Mouse (Mus musculus): ENCODE measurements around the gene Fry. TPM values are rescaled to one million over a fixed set of nuclear protein-coding genes. Genes with fewer than 3 reads are reported as not detected.
A peak's percentile ranks its signal among the peaks of the same experiment; 100 is the strongest.

Gene Fry
- polyA plus RNA-seq (2015; fragmentation: Nextera tagmentation; extraction: Ambion mirVana) = 3.6 and 5.3 TPM in 2 replicates

DNA sequence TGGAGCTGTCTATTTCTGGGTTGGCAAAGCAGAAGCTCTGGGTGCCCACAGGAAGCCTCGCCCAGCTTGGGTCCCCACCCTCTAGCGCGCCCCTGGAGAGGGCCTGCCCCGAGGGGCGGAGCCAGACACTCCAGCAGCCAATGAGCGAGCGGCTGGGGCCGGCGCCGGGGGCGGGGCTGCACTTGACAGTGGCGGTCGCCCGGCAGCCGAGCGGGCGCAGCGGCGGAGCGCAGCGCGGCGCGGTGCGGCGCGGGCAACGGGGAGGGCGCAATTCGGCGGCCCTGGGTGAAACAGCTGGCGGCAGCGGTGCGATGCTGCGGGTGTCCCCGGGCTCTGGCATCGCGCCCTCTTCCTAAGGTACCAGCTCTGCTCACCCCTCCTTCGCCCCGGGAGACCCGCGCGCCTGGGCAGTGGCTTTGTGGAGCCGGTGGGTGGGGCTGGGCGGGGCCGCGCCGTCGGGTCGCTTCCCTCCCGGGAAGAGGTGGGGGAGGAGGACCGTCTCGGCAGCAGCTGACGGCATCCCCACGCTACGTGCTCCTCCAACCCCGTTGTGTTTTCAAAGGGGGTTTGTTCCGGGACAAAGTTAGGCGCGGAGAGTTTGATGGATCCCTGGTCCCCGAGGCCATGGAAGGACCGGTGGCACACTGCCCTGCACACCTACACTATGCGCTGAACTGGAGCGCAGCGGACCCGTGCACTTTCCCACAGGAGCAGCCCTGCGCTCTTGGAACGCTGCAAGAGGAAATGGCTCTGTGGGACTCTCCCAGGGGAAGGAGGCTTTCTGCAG is at the start of gene Fry:
Fry (plus strand) TSS at position 191 of the 787 bp plus-strand sequence.
- peak; percentile 96 for DNase-seq (ENCODE audit: low spot score)

DNA sequence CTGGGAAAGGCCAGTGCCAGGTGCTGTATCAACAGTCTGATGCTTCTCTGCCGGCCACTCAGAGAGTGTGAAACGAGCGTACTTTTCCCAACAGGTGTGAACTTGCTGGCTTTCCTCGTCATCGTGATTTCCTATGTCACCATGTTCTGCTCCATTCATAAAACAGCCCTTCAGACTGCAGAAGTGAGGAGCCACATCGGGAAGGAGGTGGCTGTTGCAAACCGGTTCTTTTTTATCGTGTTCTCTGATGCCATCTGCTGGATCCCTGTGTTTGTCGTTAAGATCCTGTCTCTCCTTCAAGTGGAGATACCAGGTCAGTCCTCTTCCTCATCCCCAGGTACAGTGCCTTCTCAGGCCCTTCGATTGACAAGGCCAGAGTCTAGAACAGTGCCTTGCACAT is 48.4 kb upstream of the Fry start:
- DNase-seq (ENCODE audit: low spot score) = no peak

DNA sequence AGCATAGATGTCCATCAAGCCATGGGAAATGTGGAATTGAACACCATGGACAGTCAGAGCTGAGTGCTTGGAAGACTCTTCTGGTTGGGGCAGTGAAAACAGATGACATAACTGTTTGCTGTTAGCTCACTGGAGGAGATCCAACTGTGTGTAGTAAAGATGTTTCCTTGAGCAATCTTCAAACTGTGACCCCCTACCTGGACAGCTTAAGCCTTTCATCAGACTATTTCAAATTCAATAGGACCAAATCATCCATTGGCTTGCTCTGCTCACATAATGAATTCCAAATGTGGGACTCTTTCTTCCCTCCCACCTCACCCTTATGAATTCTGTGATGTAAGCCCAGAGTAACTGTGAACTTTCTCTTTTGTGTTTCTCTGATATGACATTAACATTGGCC is 46.7 kb upstream of the Fry start:
- no peak for DNase-seq (ENCODE audit: low spot score)

DNA sequence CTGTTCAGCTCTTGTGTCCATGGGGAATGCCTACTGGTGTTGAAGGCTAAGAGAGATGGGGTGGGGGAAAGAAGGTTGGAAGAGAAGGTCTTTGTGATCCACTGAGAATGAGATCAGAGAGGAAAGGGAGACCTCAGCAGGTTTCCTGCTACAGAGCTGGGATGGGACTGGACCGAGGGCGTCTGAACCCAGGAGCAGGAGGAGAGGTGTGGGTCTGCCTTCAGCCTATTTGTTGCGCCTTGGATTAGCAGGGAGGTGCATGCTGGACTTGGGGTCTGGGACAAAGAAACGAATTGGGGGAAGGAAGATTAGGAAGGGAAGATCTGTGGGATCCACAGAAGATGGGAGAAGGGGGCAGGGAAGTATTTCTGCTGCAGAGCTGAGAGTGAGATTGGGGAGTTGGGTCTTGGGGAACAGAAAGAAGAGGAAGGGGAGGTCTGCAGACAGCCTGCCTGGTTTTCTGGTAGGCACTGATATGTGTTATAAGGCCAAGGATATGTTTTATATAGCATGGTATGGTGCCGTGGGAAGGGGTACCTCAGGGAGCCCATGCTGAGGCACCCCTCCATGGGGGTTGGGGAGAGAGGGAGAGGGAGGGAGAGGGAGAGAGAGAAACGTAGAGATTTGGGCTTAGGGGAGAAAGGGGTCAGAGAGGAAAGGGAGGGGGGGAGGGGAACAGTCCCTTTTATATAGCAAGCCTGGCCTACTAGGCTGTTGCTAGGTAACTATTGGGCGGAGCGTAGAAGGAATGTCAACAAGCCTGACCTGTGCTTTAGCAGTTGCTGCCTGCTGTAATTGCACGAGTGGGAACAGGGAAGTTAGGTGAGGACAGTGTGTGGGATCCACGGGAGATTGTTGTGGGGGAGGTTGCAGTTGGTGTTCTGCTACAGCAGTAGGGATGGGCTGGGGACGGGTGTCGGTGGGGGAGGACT is 38.3 kb upstream of the Fry start:
- DNase-seq (ENCODE audit: low spot score) = peak; percentile 2

DNA sequence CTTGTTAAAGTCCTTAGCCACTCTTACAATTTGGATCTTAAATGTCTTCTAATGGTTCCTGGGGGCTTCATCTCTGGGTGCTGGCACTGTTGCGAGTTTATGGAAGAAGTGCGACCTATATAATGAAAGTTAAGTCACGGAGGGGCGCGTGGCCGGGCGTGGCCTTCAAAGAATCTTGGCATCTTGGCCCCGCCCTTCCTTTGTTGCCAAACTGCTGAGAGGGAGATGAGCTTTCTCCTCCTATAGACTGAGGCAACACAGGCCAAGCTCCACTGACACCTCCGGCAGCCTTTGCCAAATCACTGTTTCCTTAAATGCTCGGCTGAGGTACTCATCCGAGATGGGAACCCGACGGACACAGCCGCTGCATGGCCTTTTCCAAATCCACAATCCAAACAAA is 35.7 kb upstream of the Fry start:
- no peak for DNase-seq (ENCODE audit: low spot score)

DNA sequence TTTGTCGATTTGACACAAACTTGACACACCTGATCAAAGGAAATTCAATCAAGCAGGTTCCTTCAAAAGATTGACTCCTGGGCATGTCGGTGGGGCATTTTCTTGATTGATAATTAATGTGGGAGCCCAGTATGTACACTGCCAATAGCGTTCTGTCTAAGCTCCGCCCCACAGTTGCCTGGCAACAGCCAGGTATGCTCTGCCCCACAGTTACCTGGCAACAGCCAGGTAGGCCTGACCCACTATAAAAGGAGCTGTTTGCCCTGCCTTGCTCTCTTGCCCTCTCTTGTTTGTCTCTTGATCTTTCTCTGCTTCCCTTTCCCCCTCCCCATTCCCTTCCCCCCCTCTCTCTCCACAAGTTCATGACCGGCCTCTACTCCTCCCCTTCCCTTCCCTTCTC is 35.3 kb upstream of the Fry start:
- DNase-seq (ENCODE audit: low spot score) = no peak

DNA sequence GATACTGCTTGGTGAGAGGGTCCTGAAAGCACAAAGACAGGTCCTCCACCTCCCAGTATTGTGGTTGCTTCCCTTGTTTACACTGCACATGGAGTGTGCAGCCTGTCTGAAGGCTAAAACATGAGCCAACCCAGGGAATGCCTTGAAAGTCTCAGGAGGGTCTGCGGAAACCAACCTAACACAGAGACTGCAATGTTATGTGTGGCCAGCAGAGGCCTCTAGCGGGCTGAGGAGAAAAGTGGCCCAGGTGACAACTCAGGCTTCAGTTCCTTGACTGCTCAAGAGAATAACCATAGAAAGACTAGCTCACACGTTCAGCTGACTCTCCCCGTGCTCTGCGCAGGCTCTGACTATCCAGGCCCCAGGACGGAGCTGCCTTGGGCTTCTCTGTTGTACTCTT is 20.8 kb upstream of the Fry start:
- peak; percentile 62 for DNase-seq (ENCODE audit: low spot score)

DNA sequence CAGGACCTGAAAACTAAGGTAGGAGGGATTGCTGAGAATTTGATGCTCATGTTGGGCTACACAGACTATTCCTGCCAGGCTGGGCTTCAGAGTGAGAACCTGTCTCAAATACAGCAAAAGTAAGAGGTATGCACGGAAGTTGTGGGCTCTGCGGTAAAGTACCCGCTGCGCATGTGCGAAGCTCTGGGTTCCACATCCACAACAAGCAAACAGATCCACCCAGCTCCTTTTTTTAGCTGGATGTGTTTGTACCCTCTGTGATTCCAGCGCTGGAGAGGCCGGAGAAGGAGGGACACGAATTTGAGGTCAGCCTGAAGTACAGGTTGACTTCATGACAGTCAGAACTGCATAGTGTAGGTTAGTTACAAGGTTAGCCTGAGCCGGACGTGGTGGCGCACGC is 19.7 kb upstream of the Fry start:
- no peak for DNase-seq (ENCODE audit: low spot score)

DNA sequence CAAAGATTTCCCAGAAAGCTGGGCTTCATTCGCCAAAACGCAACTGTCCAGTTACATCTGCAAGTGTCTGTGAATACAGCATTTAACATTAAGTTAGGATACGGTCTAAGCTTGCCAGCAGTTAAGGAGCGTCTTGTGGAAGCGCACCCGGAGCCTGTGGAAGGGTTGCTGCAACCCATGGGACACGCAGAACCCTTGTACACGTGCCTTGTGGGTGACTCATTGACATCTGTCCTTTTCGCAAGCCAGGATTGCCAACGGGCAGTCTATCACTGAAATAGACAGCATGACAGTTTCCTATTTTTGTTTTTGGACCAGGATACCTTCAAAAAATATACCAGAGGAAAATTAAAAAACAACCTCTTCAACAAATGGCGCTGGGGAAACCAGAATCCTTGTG is 16.7 kb upstream of the Fry start:
- no peak for DNase-seq (ENCODE audit: low spot score)

DNA sequence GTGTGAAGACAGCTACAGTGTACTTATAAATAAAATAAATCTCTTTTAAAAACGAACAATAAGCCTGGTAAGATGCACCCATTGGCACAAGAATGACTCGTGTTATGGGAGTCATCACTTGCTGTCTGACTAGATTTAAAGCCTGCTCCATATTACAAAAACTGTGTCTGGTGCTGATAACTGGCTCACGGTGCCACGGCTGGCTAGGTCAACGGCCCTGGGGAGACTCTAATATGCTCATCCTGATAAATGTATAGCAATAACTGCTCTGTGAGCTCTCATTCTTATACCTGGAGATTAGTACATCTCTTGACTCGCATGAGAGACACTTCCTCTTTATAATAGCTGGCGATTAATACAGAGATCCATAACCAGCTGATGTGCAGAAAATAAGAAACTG is 12.1 kb upstream of the Fry start:
- no peak for DNase-seq (ENCODE audit: low spot score)

DNA sequence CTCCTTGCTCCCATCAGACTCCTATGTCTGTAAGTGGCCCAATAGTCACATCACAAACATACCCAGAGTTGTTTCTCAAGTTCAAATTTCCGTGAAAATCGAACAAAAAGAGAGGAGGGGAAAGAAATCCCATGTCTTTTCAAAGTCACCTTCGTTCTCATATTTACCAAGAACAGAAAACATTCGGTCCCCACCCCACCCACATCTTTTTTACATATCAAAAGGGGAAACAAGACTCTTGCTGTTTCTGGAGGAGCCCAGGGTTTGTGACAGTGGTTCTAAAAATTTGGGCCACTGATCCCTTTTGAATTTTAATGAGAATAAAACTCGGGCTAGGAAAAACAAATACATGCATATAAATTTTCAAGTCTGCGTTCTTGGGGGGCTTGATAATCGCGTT is 7.2 kb upstream of the Fry start:
- no peak for DNase-seq (ENCODE audit: low spot score)

DNA sequence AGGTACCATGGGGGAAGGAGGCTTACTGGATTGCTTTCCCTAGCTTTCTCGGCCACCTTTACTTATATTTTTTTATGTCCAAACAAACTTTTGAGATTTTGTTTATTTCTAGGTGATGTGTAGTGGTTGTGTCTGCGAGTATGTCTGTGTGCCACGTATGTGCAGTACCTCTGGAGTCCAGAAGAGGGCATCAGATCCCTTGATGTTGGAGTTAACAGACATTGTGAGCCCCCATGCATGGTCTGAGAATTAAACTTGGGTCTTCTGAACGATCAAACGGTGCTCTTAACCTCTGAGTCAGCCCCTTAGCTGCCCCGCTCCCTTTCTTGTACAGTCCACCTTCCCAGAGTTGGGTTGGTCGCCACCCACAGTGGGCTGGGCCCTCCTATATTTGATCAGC is 4.4 kb upstream of the Fry start:
- DNase-seq (ENCODE audit: low spot score) = peak; percentile 52

DNA sequence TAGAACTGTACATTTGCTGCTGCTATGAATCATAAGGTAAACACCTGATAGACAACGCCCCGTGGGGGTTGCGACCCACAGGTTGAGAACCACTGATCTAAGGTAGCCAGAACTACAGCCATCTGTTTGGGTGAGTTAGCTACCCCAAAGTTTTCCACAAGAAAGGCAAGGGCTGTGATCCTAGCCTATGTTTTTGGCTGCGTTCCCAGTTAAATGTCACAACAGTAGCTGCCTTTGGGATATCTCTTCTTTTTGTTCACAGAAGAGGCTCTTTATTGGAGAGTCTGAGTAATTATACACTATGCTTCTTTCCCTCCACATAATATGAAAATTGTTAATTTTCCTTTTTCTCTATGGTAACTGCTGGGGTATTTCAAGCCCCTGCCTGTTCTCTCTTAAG is 3.7 kb upstream of the Fry start:
- DNase-seq (ENCODE audit: low spot score) = no peak

DNA sequence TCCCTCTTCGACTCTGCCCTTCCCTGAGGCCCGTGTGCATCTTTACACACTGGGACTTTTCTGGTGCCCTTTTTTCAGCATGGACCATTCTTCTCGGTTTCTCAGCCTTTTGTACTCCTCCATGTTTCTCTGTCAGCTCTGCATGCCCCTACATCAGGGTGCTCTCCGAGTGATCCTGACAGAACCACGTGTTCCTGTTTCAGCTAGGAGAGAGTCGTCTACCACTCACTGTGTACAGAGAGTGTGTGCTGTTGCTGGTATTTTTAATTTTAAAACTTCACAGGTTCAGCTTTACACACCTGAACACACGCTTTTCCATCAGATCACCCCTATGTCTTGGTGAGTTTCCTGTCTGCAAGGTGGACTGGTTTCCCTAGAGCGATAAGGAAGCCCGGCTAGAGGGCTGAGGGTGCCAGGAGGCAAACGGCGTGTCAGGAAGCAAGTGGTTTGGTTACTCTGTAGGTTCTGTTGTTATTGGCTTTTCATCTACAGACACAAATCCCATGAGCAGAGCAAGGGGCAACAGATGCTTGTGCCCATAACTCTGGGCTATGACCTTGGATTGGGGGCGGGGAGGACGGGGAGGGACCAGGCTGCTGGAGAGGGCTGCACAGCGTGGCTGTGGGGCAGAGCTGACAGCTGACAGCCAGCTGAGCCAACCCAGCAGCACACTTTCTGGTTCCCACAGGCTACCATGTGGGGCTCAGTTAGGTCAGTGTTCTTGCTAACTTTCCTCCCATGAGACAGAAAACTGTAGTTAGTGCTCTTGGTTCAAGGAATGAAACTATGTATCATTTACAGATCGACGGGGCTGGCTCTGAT is 3.0 kb upstream of the Fry start:
- no peak for DNase-seq (ENCODE audit: low spot score)

DNA sequence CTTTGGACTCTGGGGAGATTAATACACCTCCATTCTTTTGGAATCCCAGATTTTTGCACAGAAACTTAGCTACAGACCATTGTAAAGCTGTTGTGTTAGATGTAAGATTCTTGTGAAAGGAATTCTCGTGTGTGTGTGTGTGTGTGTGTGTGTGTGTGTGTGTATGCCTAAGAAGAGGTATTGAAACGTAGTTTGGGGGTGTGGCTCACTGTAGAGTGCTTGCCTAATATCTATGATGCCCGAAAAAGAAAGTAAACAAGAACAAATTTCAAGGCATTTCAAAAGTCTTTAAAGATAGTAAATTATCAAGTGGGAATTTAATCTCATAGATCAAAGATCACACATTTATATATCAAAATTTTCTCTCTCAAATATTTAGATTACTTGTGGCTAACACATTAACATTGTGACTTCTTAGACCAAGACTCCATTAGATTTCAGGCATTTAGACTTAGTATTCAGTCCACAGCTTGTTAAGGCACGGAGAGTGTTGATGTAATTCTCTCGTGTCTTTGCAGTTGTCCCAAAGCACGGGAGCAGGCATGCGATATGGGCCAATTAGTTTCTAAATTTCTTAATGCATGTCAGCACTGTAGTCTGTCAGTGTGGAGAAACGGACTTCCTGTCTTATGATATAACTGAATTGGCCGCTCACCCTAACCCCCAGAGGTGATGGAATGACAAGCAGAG is 2.1 kb upstream of the Fry start:
- DNase-seq (ENCODE audit: low spot score) = no peak

DNA sequence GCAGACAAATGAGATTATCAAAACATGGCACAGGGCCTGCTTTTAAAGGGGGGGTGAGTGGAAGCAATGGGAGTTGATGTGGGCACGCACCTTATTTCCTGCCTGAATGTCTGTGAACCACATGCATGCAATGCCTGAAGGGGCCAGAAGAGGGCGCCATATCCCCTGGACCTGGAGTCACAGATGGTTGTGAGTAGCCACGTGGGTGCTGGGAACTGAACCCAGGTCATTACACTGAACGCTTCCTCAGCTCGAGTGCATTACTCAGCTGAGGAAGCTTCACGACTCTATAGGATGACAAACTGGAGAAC is 1.6 kb upstream of the Fry start:
- DNase-seq (ENCODE audit: low spot score) = peak; percentile 20

DNA sequence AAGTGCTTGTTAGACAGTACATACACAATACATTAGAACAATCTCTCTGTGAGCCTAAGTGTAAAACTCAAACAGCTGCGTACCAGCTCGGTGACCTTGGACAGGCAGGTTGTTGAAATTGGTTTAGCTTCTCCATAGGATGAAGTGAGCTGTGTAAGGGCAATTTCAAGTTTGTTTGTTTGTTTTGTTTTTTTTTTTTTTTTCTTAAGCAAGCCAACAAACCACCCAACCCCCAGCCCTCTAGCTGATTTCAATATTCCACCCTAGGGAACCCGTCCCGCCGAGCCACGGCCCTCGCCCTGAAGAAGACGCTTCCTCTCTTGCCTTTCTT is 356 bp upstream of the Fry start:
- peak; percentile 2 for DNase-seq (ENCODE audit: low spot score)

DNA sequence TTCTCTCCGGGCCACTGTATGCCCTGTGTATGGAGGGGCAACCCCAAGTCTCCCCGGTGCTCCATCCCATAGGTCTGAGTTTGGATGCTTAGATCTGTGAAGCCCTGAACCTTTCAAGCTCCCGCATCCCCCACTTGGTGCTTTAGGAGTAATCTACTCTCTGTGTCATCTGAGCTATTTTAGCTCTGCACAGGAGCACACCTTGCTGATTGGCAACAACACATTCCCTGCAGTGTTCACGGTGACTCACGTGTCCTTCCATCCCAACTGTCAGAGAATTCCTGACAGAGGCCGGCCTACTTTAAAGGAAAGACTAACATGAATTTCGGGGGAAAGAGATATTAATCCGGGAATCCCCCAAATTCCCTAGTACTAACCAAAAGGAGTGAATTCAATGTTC is 2.2 kb downstream of the Fry start:
- no peak for DNase-seq (ENCODE audit: low spot score)

DNA sequence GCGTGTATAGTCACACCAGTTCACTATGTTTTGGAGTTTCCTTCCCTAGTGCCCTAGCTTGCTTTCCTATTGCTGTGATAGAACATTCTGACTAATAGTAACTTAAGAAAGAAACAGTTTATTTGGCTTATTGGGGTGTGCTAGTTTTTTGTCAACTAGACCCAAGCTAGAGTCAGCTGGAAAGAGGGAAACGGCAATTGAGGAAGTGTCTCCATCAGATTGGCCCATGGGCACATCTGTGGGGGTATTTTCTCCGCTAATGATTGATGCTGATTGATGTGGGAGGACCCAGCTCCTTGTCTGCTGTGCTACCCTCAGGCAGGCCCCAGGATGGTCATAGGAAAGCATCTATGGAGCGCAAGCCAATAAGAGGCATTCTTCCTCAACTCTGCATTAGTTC is 3.6 kb downstream of the Fry start:
- DNase-seq (ENCODE audit: low spot score) = no peak

DNA sequence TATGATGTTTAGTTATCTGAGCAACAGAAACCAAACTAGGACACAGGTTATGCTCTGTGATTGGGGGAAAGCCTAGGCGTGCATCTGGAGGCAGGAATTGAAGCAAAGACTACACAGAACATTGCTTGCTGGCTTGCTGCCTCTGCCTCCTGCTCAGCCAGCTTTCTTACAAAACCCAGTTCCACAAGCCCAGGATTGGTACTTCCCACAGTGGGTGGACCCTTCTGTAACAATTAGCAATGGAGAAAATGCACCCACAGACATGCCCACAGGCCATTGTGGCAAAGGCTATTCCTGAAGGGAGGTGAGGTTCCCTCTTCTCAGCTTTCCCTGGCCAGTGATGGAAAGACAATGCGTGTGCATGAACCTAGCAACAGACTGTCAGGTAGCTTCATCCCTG is 4.1 kb downstream of the Fry start:
- DNase-seq (ENCODE audit: low spot score) = no peak

DNA sequence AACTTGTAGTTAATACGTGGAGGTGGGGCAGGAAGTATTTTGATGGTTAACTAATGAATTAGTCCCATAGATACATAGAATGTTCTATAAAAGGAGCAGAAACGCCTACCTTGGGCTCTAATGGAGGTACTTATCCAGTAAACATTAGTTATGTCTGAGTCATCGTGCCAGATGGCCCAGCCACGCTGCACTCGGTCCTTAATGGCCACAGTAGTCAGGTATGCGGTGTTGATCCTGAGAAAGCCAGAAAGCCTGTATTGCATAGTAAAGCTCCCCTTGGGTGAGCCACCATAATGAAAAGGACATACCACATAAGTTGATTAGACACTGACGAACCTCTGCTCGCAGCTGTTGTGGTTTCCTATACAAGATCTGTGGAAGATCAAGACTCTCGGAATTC is 7.5 kb downstream of the Fry start:
- peak; percentile 7 for DNase-seq (ENCODE audit: low spot score)

All from thymus, postnatal 0 days (tissue).